Mouse (Mus musculus): Measurements from ENCODE around the gene Eif4e.

- TF ChIP-seq CTCF (IDR thresholded peaks at IDR 0.05; ENCODE audit: borderline replicate concordance, insufficient read depth, low read length) (no peak), POLR2A (IDR thresholded peaks at IDR 0.05; ENCODE audit: low read depth, low read length) (no peak)
Observed at GRCm38 (mm10) chr3:138593911-138594310, 67.9 kb downstream of the Eif4e start.
